Mouse (Mus musculus) spleen, adult 18-20 months (tissue): ENCODE results near the gene Reep3.
"Not testable (repeated sequence)": the region's sequence is repeated elsewhere in the genome, so short reads cannot be mapped to it uniquely, and the experiment has no call there.

Experiments
- DNase-seq, 2 experiments: peaks; one replicate each; pipeline ENCODE4 v3.0.0; 2022; ENCODE audit warnings: mixed read lengths in 2 of 2

Gene Reep3

GRCm38 (mm10) chr10:67010521-67010920, 86.2 kb downstream of the Reep3 start:
- DNase-seq, result no peak

GRCm38 (mm10) chr10:67004527-67005042, 92.2 kb downstream of the Reep3 start:
- peak; percentile 18 to 25 for DNase-seq

- DNase-seq, result peak; percentile 35 to 53
Measured at GRCm38 (mm10) chr10:67003743-67004526, 92.8 kb downstream of the Reep3 start.

- DNase-seq, result peak in 1 of 2 experiments; percentile 25
Measured at GRCm38 (mm10) chr10:67003009-67003742, 93.6 kb downstream of the Reep3 start.

DNA sequence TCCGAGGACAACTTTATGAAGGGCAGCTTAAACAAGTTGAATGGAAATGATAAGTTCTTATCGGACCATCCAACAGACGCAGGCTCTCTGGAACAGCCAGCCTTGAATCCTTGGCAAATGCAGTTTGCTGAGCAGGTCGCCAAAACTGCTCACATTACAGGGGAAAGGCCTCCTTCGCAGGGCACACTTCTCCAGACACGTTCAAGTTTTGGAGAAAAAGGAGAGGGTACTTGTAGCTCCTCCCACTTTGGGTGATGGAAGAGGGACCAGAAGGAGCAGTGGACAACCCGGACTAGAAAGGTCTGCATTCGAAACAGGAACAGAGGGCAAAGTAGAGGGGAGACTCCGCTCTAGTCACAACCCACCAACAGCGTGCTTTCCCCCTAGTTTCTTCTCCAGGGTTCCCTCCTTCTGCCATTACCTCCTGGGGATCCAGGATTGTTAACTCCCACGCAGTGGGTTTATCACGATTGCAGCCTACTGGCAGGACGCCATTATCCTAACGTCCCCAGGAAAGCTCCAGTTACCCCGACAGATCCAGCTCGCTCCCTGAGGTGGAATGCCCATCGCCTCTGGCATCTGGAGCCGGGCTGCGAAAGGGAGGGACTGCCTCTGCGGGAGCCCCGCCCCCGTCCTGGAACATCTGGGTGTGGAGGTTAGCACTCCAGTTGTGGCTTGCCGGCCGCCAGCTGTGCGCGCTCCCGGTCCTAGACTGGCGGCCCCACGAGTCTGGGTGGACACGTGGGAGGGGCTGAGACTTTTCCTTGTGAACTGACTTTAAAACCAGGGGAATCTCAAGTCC, 94.3 kb downstream of the Reep3 start:
- DNase-seq, result peak; percentile 24 to 39

- DNase-seq, result not testable (repeated sequence)
Measured at GRCm38 (mm10) chr10:67000958-67001615, 95.7 kb downstream of the Reep3 start.

- DNase-seq, result no peak
Measured at GRCm38 (mm10) chr10:67000136-67000535, 96.6 kb downstream of the Reep3 start.

- DNase-seq, result peak in 1 of 2 experiments; percentile 27
Measured at GRCm38 (mm10) chr10:66998770-66999169, 98.0 kb downstream of the Reep3 start.

- DNase-seq, result no peak
Measured at GRCm38 (mm10) chr10:66995181-66995580, 101.6 kb downstream of the Reep3 start.

GRCm38 (mm10) chr10:66994469-66994868, 102.3 kb downstream of the Reep3 start:
- no peak for DNase-seq

DNA sequence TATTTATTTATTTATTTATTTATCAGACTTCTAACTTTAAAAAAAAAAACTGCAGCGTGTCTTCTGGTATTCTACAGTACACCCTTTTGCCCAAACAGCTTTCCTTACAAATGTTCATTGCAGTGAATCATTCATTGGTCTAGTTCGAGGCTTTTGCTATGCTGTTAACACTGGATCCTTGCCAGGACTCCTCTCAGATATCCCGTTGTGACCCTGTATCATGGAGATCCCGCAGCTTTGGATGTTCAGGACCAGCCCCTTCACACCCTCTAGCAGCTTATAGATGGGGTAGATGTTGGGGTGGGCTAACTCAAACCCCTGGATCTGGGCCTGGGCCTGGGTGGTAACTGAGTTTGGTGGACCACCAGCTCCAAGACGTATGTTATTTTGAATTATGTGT, 104.2 kb downstream of the Reep3 start:
- DNase-seq, result no peak

GRCm38 (mm10) chr10:66990506-66990905, 106.2 kb downstream of the Reep3 start:
- no peak for DNase-seq

- no peak for DNase-seq
Measured at GRCm38 (mm10) chr10:66983043-66983442, 113.7 kb downstream of the Reep3 start.

GRCm38 (mm10) chr10:66978215-66978614, 118.5 kb downstream of the Reep3 start:
- DNase-seq, result no peak

GRCm38 (mm10) chr10:66977093-66977492, 119.7 kb downstream of the Reep3 start:
- DNase-seq, result no peak

GRCm38 (mm10) chr10:66975451-66975850, 121.3 kb downstream of the Reep3 start:
- DNase-seq, result no peak

DNA sequence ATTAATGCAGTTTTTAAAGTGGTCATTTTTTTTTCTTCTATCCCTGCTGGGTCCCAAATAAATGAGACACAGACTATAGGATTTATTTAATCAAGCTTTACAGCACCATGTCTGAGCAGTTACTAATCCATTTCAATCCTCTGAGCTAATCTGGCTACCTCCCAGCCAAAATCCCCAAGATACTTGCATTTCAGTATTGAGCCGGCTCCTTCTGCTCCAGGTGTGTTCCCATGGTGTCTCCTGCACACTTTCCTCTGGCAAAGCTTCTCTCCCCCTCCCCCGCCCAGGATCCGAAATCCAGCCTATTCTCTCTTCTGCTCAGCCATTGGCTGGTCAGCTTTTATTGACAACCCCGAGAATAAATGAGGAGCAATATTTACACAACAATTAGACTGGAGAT, 122.3 kb downstream of the Reep3 start:
- no peak for DNase-seq

DNA sequence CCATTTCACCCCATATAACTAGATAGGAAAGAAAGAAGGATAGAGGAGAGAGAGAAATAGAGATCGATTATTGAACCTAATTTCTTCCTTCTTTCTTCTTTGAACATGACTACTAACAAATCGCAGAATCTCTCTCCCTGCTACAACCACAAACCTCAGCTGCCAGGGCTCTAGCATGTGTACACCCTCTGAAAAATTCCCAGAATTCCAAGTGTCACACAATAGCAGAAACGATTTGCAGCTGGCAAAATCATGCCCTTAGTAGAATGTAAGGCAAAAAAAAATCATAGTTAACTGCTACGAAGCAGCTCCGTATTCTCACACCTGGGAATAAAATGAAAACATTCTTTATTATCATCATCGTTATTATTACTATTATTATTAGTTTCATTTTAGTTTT, 122.9 kb downstream of the Reep3 start:
- no peak for DNase-seq

DNA sequence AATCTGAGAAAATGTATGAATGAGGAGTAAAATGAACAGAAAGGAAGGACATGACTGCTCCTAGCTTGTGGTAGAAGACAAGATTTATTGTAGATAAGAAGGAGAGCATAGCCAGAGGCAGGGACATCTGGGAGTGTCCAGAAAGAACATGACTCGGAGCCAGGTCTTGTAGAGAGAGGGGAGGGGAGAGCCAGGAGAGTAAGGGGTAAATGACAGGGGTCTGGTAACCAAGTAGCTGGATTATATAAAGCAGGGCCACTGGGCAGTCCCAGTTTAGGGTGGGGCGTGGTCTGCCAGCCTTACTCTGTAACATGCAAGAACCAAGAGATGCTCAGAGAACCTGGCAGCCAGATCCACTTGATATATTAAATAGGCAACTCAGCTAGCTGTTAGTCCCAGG, 123.5 kb downstream of the Reep3 start:
- DNase-seq, result no peak

DNA sequence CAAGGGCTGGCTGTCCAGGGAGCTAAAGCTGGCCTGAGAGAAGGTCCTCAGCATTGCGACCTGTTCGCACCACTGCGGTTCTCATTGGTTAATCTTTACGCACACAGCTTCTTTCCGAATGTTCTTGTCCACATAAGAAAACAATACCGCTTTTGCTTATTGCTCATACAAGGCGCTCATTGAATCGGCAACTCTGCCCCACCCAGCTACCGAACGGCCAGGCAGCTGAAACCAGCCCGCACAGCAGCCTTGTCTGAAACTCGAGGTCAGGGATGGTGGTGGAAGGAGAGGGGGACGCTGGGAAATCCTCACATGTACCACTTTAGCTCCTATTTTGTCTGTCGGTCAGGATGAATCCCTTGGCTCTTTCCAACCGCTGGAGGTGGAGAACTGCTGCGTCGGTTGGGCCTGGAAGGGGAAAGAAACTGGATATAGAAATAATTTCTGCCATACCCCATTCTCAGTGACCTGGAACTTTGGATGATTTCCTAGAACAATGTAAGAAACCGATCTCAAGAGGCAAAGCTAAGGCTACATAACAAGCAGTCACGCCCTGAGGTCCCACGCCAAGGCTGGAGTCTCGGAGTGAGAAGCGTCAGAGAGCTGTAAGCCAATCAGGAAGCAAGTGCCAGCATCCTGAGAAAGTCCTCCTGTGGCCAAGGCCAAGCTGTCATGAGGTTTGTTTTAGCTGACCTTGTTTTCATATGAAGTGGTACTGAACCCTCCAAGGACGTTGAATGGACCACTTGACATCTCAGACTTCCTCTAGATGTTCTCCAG, 126.2 kb downstream of the Reep3 start:
- no peak for DNase-seq

DNA sequence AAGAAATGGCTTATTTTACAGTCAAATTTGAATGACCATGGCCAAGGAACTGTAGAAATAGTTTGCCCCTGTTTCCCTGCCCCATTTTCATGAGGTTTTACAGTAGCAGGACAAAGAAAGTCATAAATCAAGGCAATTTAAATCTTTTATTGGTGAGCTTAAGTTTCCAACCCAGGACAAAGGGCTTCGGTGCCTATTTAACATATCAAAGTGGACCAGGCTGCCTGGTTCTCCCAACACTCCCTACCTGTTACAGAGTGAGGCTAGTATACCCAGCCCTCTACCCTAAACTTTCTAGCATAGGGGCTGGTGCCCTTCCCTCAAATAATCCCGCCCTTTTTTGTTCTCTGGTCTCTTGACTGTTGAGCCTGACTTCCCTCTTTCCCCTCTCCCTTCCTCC, 127.2 kb downstream of the Reep3 start:
- DNase-seq, result no peak

- no peak for DNase-seq
Measured at GRCm38 (mm10) chr10:66969081-66969480, 127.7 kb downstream of the Reep3 start.
